Mouse (Mus musculus) CD4-positive, CD25-positive, alpha-beta regulatory T cell, adult 2 months (primary cell): ENCODE data around the gene Prkacb.
A peak's percentile ranks its signal among the peaks of the same experiment; 100 is the strongest.
"Not testable (repeated sequence)": the region's sequence is repeated elsewhere in the genome, so short reads cannot be mapped to it uniquely, and the experiment has no call there.

ENCODE experiments used
- DNase-seq: peaks from one replicate; pipeline ENCODE4 v3.0.0-alpha.2; 2012; ENCODE audit warnings: low read depth, low spot score

The Prkacb gene

DNA sequence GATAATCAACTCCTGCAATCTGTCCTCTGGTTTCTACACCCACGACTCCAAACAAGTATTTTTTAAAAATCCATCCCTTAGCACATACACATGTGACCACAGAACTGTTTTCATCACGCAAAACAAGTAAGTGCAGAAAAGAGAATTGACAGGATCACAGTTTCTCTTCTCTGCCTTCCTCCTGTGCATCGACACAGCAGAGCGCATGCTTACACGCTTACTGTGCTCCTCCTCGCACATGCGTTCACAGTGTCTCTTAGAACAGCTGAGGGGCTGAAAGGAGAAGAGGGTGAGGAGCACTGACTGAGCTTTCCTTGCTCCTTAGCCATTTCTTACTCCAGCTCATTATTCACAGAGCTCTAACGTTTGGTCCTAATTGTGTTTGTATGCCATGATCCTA, 33.9 kb downstream of the Prkacb start:
- peak; percentile 48 for DNase-seq

DNA sequence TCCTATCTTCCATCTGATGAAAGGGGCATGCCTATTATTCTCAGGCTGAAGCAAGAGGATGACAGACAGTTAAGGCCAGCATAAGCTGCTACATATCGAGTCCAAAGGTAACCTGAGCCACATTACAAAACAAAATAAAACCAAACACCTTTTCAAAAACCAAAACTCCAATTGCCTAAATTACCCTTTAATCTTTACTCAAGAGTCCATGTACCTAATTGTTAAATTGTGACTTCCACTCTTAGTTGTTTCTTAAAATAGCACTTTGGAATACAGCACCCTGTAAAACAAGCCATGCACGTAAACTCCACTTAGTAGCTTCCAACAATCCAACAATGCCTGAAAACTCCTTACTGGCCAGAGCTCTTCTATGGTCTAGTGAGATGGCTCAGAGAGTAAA, 34.3 kb downstream of the Prkacb start:
- no peak for DNase-seq

DNA sequence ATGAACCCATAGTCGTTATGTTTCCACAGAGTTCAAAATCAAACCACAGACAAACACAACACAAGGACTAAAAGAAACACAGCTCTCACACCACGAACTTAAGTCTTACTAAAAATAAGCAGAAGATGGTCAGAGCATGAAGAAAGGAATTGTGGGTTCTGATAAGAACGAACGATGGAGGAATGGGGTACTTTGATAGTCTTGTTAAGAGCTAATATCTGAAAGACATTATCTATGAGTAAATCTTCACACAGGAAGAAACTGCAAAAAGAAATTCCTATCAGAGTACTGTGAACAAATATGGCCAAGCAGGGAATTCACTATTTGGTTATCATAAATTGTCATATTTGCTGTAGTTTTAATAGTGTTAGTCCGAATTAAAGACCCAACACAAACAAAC, 36.1 kb downstream of the Prkacb start:
- no peak for DNase-seq

DNA sequence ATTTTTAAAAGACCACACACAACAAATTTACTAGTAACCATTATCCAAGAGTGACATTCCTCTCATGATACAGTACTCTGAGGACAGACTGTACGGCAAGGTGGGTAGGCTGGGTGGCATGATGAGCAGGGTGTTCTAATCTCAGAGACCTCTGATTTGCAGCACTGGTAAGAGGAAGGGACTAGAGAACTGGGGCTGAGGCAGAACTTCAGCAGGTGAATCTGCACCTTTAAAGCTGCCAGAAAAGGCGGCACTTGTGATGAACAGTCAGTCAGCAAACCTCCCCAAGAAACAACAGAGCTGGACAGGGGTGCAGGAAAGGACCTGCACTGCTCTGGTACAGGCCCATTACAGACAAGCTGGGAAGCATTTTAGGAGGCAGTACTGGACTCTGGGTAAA, 41.9 kb downstream of the Prkacb start:
- no peak for DNase-seq

DNA sequence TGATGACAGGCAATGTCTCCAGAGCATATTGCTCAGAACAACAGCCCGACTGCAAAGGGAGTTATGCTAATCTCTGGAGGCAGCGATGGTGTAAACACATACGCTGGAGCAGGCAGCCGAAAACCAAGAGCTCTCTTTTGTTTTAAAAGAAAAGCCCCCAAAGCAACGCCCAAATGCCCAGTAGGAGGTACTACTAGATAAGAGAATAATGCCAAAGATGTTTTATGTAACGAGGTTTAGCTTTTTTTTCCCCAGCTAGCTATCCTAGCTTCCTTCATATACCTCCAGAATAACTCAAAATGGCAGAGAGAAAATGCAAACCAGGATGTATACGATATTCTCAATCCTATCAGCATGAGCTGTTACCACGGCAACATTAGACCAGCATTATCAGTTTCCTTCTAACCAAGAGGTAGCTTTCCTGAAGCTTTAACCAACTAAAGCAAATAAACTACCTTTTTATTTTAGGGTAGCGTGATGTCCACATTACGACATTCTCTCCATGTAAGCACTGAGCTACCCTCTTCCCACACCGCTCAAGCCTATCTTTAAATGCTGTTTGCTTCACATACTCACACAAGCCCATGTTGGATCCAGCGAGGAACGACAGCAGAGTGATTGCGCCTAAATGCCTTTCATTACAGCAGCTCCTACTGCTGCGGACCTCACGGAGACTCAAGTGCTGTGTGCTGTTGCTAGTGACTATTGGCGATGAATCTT, 42.7 kb downstream of the Prkacb start:
- DNase-seq, result no peak

DNA sequence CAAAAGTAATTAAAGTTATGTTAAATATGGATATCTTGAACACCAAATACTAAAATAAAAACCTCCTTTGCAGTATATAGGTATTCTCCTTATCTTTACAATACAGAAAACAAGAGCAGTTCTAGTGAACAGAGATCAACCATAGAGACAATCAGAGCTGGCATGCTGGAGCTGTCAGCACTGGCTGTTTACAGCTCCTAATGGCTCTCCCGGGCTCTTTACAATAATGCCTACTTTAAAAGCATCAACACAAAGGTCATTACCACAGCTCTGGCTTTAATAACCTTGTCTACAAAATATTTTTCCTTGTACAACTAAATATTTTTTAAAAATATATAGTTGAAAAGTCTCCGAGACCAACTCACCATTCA, 43.2 kb downstream of the Prkacb start:
- no peak for DNase-seq

DNA sequence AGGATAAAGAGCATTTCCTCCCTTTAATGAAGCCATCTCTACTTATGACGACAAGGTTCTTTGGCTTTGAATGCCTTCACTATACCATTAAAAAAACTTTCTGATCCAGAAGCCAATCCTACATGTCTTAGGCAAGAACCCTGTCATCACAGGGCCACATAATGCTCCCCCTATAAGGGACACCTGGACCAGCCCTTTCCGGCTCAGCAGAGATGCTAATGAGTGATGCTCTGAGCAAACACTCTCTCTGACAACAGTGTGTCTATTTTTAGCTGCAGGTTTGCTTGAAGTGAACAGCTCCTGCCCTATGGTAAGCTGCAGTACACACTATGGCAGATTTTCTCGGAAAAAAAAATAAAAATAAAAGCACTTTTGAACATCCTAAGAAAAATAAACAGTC, 43.9 kb downstream of the Prkacb start:
- DNase-seq, result no peak

DNA sequence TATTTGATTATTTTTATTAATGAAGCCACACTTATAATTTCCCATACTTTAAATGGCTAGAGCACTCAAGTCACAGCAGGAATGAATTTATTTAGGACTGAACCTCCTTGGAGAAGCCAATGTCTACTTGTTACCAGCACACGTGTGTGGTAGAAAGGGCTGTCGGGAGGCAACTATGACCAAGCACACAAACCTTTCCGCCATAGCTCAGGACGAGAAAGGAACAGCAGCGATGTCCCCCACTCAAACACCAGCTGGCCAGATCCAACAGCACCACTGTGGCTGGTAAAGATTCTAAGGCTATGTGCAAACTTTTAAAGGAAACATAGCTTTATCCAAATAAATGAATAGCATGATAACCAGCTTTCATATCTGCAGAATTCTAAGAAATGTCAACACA, 44.4 kb downstream of the Prkacb start:
- DNase-seq, result no peak

DNA sequence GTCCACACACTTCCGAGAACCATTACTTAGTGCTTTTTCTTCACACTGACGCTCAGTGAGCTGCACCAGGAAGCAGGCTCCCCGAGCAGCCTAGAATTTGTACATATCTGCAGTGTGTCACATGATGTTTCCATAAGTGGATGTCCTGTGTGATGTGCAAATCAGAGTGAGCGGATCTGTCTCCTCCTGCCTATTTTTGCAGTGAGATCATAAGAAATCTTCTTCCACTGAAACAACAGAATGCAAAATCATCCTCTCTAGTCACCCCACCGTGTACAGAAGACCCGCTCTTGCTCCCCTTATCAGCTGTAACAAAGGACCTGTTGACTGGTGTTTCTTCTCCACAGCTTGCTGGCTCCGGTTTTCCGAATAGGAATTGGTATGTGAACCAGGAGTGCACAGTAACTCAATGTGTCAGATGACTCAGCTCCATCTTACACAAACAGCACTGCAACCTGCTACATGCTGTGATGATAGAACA, 46.0 kb downstream of the Prkacb start:
- no peak for DNase-seq

DNA sequence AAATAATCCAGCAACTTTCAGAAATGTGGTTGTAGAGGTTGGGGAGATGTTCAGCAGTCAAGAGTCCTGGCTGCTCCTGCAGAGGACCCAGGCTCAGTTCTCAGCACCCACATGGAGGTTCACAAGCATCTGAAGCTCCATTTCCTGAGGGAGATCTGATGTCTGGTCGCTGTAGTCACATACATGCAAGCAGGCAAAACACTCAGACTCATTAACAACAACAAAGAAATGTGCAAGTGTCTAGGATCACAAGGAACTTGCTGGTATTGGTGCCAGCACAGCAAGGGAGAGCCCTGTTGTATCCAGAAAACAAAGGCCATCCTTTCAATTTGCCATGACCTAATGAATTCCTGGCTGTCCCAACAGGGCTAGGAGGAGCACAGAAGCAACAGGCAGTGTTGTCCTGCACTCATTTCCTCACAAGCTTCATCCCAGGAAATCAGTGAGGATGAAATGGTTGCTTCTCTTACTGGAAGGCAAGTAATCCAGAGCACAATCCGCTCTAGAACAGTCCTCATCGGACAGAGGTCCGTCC, 46.7 kb downstream of the Prkacb start:
- DNase-seq, result no peak

DNA sequence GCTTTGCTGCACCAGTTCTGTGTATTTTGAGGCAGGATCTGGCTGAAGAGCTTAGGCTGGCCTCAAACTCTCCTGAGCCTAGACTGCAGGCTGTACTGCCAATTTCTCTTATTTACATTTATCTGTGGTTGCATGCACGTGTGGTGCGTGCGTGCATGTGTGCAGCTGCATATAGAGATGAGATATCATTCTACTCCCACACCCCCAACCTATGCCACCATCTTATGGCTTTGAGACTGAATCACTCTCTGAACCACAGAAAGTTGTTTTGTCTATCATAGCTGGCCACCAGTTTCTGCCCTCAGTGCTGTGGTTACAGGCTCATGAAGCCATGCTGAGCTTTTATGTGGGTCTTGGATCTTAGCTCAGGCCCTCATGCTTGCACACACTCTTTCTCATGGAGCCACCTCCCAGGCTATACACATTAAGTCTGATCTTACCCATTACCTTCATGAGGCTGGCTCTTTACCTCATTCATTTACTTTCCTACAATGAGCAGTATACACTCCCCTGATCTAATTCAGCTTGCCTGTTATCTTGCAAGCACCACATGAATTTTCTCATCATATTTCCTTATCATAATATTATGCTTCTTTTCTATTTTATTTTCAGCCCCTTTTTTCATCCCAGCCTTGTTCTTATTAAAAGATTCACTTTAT, 47.8 kb downstream of the Prkacb start:
- no peak for DNase-seq

DNA sequence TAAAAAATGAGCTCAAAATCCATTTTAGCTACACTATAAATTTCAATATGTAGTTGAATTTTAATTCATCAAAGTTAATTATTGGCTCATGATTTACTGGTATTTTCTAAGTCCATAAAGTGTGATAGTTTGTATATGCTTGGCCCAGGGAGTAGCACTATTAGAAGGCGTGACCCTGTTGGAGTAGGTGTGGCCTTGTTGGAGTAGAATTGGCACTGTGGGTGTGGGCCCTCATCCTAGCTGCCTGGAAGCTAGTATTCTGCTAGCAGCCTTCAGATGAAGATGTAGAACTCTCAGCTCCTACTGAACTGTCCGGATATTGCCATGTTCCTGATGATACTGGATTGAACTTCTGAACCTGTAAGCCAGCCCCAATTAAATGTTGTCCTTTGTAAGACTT, 49.7 kb downstream of the Prkacb start:
- DNase-seq, result not testable (repeated sequence)

DNA sequence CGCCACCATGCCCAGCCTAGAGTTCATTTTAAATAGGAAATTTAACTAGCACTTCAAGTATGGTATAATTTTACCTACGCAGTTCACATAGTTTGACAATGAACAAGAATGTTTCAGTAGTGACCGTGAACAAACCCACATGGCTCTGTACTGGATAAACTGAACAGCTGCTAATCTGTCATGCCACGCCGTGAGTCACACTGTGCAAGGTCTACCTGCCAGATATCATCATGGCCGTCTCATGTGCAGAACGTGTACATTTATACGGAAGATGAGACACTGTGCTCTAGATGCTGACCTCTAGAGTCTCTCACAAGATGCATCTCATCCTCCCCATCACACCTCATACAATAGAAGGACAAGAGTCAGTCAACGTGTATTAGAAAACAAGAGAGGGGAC, 51.5 kb downstream of the Prkacb start:
- DNase-seq, result no peak

DNA sequence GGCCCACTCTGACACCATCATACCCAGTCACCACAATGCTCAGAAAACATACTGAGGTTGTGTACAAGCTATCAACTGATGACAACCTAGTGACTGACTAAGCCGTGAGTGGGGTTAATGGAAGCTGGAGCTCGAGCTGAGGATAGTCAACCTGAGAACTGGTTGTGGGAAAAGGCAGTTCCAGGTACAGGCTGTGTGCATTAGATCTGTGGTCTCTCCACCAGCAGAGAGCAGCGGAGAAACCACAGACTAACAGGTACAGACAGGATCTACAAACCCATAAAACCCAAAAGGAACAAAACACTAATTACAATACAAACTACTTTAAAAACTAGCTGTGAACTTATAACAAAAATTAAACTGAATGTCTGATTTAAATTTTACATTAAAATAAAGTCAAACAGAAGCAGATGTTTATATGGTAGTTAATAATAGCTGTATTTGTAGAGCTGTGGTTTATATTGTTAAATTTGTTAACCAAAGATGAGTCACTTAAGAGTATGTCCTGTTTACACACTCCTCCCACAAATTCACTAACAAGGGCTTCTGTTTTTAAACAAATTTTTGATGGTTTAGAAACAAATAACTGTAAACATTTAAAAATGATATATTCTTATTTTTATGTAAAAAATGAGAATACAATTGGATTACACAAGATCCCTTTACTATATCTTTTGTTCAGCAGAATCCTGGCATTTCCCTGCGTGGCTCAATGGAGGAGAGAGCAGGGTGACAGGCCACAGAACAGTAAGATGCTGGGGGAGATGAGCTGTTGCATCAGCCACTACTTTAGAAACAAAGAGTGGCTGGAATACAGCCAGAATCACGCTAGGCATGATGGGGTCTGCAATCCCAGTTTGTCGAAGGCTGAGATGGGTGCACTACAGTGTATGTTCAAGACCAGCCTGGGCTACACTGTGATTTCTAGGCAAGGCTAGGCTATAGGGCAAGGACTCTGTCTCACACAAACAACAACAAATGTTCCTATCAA, 54.5 kb downstream of the Prkacb start:
- peak; percentile 13 for DNase-seq

DNA sequence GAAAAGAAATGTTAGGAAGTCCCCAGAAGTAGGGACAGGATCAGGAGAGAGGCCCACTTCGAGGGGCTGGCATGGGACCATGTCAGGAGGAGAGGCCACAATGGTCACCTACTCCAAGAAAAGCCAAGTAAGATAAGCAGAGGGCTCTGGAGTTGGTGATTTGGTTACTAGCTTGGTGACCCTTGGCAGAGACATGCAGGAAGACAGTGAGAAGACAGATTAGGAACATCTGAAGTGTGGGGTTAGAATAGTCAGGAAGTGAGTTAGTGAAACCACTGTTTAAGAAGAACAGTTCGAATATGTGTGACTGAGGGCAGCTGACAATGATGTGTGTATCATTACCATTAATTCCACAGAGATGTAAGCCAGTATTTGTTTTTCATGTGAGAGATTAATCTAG, 58.5 kb downstream of the Prkacb start:
- no peak for DNase-seq

DNA sequence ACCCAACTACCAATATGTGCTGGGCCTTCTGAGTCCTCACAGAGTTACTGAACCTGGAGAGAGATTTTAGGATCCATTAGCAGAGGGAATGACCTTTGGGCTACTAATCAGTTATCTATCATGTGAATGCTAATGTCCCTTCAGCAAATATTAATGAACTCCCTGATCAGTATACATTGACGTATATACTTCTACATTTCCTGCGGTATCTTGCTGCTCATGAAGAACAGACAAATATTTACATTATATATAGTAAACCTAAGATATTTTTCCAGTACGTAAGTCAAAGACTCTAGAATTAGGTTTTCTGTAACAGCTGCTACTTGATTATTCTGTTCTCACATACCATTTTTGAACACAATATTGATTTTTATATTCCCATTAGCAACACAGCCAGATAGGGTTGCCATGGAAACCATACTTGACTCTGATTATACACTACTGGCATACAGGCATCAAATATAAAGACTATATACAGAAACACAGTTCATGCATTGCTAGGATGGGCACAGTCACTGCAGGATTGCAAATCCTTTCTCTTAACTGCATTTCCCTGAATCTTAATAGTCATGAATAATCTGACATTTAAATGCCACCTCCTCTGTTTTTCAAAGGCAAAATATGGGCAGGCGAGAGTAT, 71.1 kb downstream of the Prkacb start:
- DNase-seq, result no peak

DNA sequence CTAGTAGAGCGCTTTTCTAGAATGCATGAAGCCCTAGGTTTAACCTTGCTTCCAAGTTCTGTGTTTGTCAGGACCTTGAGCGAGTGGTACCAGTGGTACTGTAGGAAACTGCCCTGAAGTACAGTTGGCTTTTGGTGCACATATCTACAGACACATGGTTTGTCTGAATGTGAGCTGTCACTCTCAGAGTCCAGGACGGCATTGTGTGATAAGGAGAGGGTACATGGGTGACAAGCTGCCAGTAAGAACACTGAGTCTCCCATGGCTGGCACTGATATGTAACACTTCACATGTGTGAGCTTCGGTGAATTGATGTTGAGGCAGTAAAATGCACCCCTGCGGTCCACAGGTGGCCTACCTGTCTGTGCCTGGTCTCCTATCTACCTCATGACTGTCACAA, 71.6 kb downstream of the Prkacb start:
- no peak for DNase-seq

DNA sequence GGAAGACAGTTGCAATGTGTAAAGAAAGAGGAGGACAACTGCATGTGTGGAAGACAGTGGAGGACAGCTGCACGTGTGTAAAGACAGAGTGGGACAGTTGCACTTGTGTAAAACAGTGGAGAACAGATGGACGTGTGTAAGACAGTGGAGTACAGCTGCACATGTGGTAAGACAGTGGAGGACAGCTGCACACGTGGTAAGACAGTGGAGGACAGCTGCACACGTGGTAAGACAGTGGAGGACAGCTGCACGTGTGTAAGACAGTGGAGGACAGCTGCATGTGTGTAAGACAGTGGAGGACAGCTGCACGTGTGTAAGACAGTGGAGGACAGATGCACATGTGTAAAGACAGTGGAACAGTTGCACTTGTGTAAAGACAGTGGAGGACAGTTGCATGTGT, 76.6 kb downstream of the Prkacb start:
- not testable (repeated sequence) for DNase-seq

DNA sequence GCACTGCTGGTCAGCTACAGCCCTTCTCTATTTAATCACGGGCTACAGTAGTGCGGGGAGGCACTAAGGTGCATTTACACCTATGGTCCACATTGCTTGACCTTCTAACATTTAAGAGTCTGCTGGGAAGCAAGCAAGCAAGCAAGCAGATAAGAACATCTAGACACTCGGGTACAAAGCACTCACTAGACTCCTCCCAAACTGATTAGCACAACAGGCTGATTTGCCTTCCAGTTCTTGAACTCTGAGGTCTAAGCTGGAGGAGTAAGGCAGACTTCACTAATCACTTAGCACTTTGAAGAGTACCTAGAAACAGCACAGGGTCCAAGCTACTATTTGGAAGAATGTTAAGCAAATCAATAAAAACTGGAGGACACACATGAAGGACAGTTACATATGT, 77.1 kb downstream of the Prkacb start:
- no peak for DNase-seq

DNA sequence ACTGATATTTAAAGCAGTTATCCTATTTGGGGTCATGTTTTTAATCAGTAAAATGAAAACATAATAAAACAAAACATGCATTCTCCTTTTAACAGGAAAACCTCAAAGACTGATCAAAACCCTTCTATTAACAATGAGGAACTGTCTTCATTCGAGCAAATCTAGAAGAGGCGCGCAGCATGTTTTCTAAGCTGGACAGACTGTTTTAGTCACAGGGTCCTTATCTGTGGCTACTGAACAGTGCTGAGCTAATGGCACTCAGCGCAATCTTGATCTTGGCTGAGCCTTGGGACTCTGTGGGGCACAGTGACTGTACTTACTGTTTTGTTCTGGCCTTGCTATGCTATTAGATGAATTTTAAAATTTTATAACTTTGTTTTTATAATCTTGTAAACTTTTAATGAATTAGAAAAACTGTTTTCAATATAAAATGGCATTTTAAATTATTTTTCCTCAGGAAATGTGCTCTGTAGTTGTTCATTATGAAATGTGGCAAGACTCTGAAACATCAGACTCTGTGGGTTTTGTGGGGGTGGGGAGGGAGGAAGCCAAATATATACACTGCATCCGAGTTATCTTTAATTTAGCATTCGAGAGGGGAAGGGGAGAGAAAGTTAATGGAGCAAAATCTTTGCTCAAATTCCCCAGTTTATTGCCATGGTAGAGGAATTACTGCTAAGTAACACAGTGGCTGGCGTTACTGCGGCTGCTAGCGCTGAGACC, 77.7 kb downstream of the Prkacb start:
- DNase-seq, result no peak

DNA sequence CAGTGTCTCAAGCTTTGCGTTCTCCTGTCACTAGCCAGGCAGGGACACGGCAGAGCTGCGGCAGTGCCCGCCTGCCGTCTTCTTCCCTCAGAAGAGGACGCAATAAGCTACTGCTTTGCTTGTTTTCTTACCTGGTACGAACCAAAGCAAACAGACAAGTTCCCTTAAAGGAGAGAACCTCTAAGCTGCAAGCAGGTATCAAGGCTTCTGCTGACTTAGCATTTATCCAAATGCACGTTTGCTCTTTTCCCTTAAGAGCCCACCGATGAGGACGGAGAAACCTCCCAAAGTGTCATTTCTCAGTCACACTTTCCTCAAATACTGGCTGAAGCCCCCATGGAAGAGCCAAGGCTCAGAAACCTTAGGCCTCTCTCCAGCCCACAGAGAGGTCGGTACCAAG, 81.3 kb downstream of the Prkacb start:
- no peak for DNase-seq
